Mouse (Mus musculus): ENCODE measurements at regions not wholly inside any gene's neighbourhood (a gene's known extent, or its start where the extent isn't known, plus 50 kb on each side); places are given as distances from the start of the nearest gene placed in this dataset.

DNA sequence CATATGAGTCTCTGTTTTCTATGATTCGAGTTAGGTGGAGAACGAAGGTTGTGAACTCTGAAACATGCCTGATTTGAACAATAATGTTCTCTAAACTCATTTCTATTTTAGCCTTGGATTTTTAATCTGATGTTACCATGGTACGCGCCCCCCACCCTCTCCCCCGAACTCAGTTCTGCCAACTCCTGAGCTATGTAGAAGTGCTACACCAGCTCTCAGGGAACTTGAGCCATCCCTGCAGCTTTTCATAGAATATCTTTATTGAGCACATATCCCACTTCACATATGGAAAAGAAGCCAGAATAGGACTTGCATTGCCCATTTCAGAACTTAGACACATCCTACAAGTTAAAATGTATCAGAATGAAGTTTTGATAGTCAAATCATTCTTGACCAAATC is 180.0 kb upstream of the Pcsk2 start:
- no peak for TF ChIP-seq CTCF (IDR thresholded peaks at IDR 0.05; ENCODE audit: low read depth)
- no peak for TF ChIP-seq EP300 (IDR thresholded peaks at IDR 0.05; ENCODE audit: low read depth)
